Mouse (Mus musculus): Measurements from ENCODE around the gene AC161166.1. TPM values are rescaled to one million over a fixed set of nuclear protein-coding genes. Genes with fewer than 3 reads are reported as not detected.

AC161166.1 gene
- not detected in 2 replicates for polyA plus RNA-seq (2012; rRNA removed)

DNA sequence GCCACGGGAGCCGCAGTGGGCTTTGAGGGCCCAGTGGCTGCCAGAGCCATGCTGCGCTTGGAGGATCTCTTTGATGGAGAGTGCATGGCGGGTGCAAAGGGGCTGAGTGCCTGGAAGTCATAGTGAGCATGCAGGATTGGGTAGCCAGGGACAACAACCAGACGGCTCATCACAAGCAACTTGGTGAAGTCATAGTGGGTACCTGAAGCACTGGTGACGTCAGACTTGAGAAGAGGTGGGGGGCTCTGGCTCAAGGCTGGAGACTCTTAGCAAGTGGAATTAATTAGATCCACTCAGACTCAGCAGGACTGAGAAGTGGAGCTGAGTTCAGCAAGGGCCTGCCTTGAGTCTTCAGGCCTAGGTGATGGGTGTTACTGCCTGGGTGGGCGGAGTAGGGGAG, at the start of gene AC161166.1:
Gene AC161166.1, minus strand, starts transcription at position 101 of the 400 bp plus-strand sequence.

DNA sequence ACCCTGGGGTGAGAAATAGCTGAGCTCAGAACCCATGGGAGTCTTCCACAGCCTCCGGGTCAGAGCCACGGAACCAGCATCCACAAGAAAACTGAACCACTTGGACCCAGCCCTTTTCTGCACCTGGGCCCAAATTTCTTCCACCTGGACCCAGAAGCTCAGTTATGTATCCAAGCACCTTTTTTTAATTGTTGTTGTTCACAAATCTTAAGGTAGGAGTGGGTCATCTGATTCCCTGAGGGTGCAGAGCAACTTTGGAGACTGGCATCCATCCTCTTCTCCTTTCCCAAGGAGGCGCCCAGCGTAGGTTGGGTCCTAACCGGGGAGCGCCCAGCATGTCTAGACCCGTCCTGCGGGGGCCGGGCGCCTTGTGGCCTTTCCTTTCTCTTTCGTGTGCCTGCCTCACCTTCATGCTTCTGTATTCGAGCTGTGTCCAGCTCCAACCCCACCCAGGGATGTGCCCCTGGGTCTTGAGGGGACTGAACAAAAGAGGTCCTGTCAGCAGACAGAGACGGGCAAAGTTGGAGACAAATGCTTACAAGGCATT, 33.9 kb upstream of the AC161166.1 start, which contains the start of the genes Pinlyp and Xrcc1:
Gene Pinlyp, minus strand, starts transcription at position 51 of the 547 bp plus-strand sequence.
Gene Xrcc1, plus strand, starts transcription at position 222 of the 547 bp plus-strand sequence.

DNA sequence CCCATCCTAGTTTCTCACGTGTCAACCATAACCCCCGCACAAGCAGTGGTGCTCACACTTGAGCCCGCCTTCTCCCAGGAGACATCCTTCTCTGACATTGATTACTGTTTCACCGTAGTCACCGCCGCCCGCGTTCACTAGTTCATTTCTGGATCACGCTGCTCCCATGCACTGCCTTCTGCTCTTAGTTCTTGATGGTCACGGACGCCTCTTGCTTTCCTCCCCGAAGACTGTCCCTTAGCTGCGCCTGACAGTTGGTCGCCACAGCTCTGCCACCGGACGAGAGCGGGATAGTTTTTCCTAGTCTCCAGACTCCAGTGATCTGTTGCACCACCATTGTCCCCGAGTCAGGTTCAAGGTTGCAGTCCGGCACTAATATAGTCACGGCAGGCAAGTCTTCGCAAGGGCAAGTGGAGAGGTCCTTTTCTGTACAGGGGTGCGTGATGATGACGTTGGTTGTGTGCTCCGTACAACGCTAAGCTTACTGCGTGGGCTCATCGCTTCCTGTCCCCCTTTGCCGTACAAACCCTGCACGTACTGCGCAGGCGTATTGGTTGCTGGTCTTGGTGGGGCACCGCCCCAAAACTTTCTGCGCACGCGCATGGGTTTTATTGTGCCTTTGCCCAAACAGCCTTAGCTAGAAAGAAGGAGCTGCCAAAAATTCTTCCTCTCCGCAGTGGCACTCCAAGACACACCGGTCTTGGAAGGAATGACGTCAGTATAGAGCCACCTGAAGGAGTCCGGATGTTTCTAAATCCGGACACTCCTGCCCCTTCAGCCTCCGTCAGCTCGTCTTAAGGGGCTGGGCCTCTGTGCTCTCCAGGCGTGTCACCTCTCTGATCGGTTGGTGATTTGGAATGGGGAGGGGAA, 18.0 kb upstream of the AC161166.1 start, which contains the start of gene Irgq:
Gene Irgq, plus strand, starts transcription at position 628 of the 870 bp plus-strand sequence.

DNA sequence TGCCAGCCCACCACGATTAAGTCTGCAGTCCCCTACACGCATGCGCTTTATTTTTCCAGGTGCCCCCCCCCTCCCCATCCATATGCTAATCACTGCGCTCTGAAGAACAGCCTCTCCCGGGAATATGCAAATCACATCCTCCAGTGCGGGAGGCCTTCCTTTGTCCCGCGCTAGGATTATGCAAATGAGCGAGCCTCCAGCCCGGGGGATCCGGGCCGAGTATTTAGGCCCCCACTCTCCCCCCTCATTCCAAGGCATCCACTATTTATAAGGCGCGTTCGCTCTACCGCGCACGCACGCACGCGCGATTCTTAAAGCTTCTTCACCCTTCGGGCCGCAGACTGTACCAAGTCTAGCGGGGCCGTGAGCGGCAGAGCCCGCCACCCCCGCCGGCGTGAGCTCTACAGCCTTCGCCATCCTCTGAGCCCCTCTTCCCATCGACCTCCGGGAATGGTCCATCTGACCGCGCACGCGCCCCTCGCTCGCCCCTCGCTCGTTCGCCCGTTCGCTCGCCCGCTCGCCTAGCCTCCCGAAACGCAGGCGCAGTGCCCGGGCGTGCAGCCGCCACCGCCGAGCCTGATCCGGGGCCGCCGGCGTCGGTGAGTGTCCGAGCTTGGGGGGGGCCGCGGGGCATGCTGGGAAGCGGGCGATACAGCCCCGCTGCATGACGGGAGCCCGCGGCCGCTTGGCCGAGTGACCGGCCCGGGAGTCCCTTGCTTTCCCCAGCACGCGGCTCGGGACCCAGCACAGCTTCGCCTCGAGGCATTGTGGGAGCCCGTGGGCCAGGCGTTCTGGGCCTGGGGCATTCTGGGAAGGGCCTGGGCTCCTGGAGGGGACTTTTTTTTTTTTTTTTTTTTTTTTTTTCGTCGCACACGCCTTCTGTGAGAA, 5.2 kb downstream of the AC161166.1 start, which contains the start of gene Zfp428:
Gene Zfp428, plus strand, starts transcription at position 169 of the 888 bp plus-strand sequence.

DNA sequence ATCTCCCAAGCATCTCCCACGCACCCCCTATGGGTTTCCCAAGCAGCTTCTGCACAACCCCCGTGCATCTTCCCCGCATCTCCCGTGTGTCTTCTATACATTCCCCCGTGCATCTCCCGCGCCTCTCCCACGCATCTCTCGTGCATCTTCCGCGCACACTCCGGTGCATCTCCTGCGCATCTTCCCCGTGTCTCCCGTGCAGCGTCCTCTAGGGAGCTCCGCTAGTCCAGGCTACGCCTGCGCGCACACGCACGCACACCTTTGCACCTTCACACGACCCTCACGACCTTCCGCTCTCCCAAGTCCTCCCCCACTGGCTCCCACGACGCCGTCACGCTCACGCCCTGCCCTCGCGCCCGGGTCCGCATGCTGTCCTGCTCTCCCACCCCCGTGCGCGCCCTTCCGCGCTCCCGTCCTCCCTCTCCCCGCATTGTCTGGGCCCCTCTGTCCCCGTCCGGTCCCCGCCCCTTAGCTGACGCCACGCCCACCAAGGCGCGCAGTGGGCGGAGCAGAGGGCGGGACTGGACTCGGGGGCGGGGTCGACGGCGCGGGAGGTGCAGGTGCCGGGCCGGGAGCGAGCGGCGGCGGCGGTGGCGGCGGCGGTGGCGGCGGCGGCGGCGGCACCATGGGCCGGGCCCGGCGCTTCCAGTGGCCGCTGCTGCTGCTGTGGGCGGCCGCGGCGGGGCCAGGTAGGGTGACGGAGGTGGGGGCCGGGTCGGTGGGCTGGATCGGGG, 30.6 kb downstream of the AC161166.1 start, which contains the start of gene Cadm4:
Gene Cadm4, plus strand, starts transcription at position 550 of the 734 bp plus-strand sequence.

DNA sequence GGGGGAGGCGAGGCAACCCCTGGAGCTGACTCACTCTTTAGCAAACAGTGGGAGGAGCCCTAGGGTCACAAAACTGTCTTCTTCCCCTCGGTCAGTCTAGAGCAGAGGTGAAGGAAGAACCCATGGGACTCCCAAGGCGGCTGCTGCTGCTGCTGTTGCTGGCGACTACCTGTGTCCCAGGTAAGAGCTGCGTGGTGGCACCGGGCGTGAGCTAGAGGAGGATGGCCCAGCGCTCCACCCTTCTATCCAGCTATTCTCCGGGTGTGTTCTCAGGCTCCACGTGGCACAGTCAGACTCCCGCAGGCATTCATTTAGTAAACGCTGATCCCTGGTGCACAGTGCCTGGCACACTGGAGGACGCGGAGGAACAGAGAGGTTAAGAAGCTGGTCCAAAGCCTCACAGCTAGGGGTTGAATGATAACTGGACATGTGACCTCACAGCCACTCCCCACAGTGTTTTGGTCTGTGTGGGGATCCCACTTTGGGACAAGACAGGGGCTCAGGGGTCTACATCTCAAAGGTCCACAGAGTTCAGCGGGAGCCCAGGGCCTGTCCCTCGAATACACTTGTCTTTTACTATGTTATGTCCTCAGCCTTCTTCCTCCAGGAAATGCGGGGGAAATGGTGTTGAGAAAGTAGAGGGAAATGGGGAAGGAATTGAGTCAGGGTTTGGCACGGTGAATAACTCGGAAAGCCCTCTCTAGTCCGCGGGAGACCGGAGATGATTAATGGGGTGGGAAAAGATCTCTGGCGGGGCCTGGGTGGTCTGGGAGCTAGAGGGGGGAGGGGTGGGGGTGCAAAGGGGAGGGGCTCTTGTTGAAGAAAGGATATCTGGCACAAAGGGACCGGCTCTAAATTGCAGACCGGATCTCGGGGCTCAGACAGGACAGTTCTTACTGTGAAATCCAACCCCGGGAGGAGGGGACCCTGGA, 49.6 kb downstream of the AC161166.1 start, which contains the start of gene Plaur:
Gene Plaur, plus strand, starts transcription at position 97 of the 932 bp plus-strand sequence.

Other genes starting within 250 kb of the AC161166.1 start
- gene Zfp93, start 242.0 kb downstream of the AC161166.1 start, polyA plus RNA-seq (2012; rRNA removed) = 1.7 and 2.2 TPM in 2 replicates
- 6.8 and 7.4 TPM in 2 replicates for gene Zfp61, start 211.2 kb downstream of the AC161166.1 start, polyA plus RNA-seq (2012; rRNA removed)
- gene Zfp94, start 195.8 kb downstream of the AC161166.1 start, polyA plus RNA-seq (2012; rRNA removed) = 8.5 and 9.3 TPM in 2 replicates
- 0.52 and 0.53 TPM in 2 replicates for gene Tescl, start 178.5 kb downstream of the AC161166.1 start, polyA plus RNA-seq (2012; rRNA removed)
- not detected in 2 replicates for gene Lypd5, start 163.3 kb downstream of the AC161166.1 start, polyA plus RNA-seq (2012; rRNA removed)
- 26.2 and 26.4 TPM in 2 replicates for gene Kcnn4, start 142.2 kb downstream of the AC161166.1 start, polyA plus RNA-seq (2012; rRNA removed)
- gene Smg9, start 112.8 kb downstream of the AC161166.1 start, polyA plus RNA-seq (2012; rRNA removed) = 57.8 and 74.7 TPM in 2 replicates
- gene Irgc1, start 60.2 kb downstream of the AC161166.1 start, polyA plus RNA-seq (2012; rRNA removed) = 0.09 and 0.11 TPM in 2 replicates
- 14.4 and 15.2 TPM in 2 replicates for gene Plaur, start 50.0 kb downstream of the AC161166.1 start, polyA plus RNA-seq (2012; rRNA removed)
- 39.2 and 47.2 TPM in 2 replicates for gene Cadm4, start 30.4 kb downstream of the AC161166.1 start, polyA plus RNA-seq (2012; rRNA removed)
- 64.6 and 76.6 TPM in 2 replicates for gene Zfp428, start 5.4 kb downstream of the AC161166.1 start, polyA plus RNA-seq (2012; rRNA removed)
- 21.1 and 23.3 TPM in 2 replicates for gene Irgq, start 18.2 kb upstream of the AC161166.1 start, polyA plus RNA-seq (2012; rRNA removed)
- gene Pinlyp, start 33.7 kb upstream of the AC161166.1 start, polyA plus RNA-seq (2012; rRNA removed) = 7.3 and 9.0 TPM in 2 replicates
- 68.3 and 73.5 TPM in 2 replicates for gene Xrcc1, start 33.8 kb upstream of the AC161166.1 start, polyA plus RNA-seq (2012; rRNA removed)
- 29.5 and 37.1 TPM in 2 replicates for gene Ethe1, start 75.1 kb upstream of the AC161166.1 start, polyA plus RNA-seq (2012; rRNA removed)
- gene Zfp575, start 75.2 kb upstream of the AC161166.1 start, polyA plus RNA-seq (2012; rRNA removed) = 0.87 and 0.89 TPM in 2 replicates
- 2.6 and 3.5 TPM in 2 replicates for gene Phldb3, start 98.3 kb upstream of the AC161166.1 start, polyA plus RNA-seq (2012; rRNA removed)
- gene Lypd3, start 124.1 kb upstream of the AC161166.1 start, polyA plus RNA-seq (2012; rRNA removed) = 3.0 and 3.6 TPM in 2 replicates
- not detected in 2 replicates for gene Tex101, start 164.2 kb upstream of the AC161166.1 start, polyA plus RNA-seq (2012; rRNA removed)
- gene BC049730, start 196.8 kb upstream of the AC161166.1 start, polyA plus RNA-seq (2012; rRNA removed) = not detected in 2 replicates
- gene Gm4763, start 214.5 kb upstream of the AC161166.1 start, polyA plus RNA-seq (2012; rRNA removed) = not detected in 2 replicates
- gene Cd177, start 247.9 kb upstream of the AC161166.1 start, polyA plus RNA-seq (2012; rRNA removed) = 3.6 and 5.0 TPM in 2 replicates